Mouse (Mus musculus) CH12.LX (cell line): ENCODE data around the gene Slc5a1. TPM values are rescaled to one million over a fixed set of nuclear protein-coding genes. Genes with fewer than 3 reads are reported as not detected.

Experiments
- DNase-seq: peaks from one replicate; pipeline ENCODE4 v3.0.0-alpha.2; 2013; ENCODE audit errors: extremely low read depth
- H3K27ac ChIP-seq: 2 replicates; pipeline ENCODE4 v1.5.1; 2012; ENCODE audit warnings: low read depth, mild to moderate bottlenecking, control low read depth, moderate library complexity; ENCODE audit not compliant: insufficient read depth
- H3K27me3 ChIP-seq: replicated peaks from 2 replicates; pipeline ENCODE3; 2012; ENCODE audit warnings: inconsistent platforms
- H3K36me3 ChIP-seq, 2 experiments: replicated peaks in 1 of 2; 2 replicates each; pipeline versions ENCODE3 to v1.6.1; 2012; ENCODE audit warnings: inconsistent platforms in 1 of 2, low read length in 1 of 2, mild to moderate bottlenecking in 1 of 2, mixed read lengths in 1 of 2, moderate library complexity in 1 of 2; ENCODE audit not compliant: control insufficient read depth in 1 of 2, insufficient read depth in 1 of 2
- H3K4me1 ChIP-seq, 2 experiments: 2 replicates each; pipeline ENCODE4 v1.6.1; 2012; ENCODE audit warnings: inconsistent platforms in 1 of 2, moderate library complexity in 1 of 2; ENCODE audit not compliant: insufficient read depth in 2 of 2, control insufficient read depth in 1 of 2
- H3K4me2 ChIP-seq: 2 replicates; pipeline ENCODE4 v1.6.1; 2012; ENCODE audit warnings: low read depth, mild to moderate bottlenecking, control low read depth; ENCODE audit not compliant: poor library complexity, insufficient read depth, severe bottlenecking
- H3K4me3 ChIP-seq, 3 experiments: fragments of 150-350 bp in 1 of 3; sonication (generic) in 1 of 3; replicated peaks in 1 of 3; 2 replicates each; pipeline versions ENCODE3 to v1.5.1; 2011 to 2012; ENCODE audit warnings: low read depth in 2 of 3, low read length in 2 of 3, mild to moderate bottlenecking in 2 of 3, moderate library complexity in 2 of 3, control low read depth in 1 of 3, improper control_type of control experiment in 1 of 3, inconsistent platforms in 1 of 3, mixed read lengths in 1 of 3; ENCODE audit not compliant: poor library complexity in 1 of 3
- H3K79me2 ChIP-seq: replicated peaks from 2 replicates; pipeline ENCODE4 v1.6.1; 2012; ENCODE audit warnings: mild to moderate bottlenecking, moderate library complexity; ENCODE audit not compliant: control insufficient read depth, poor library complexity, insufficient read depth, severe bottlenecking; ENCODE audit errors: extremely low read depth
- H3K9ac ChIP-seq: 2 replicates; pipeline ENCODE4 v1.6.1; 2012; ENCODE audit warnings: low read depth, mild to moderate bottlenecking, control low read depth, moderate library complexity; ENCODE audit not compliant: insufficient read depth
- H3K9me3 ChIP-seq: replicated peaks from 2 replicates; pipeline ENCODE3; 2012; ENCODE audit warnings: low read length, inconsistent platforms, mixed read lengths
- BHLHE40 ChIP-seq: IDR thresholded peaks from 2 replicates; pipeline ENCODE4 v1.6.1; 2011; ENCODE audit warnings: mild to moderate bottlenecking, low read depth, low read length, improper control_type of control experiment
- CHD1 ChIP-seq: IDR thresholded peaks from 2 replicates; pipeline ENCODE4 v1.6.1; 2012; ENCODE audit warnings: low read depth, low read length, improper control_type of control experiment, inconsistent platforms
- CHD2 ChIP-seq: IDR thresholded peaks from 2 replicates; pipeline ENCODE4 v1.6.1; 2011; ENCODE audit warnings: low read length, improper control_type of control experiment
- CTCF ChIP-seq, 2 experiments: IDR thresholded peaks in 1 of 2; conservative IDR thresholded peaks in 1 of 2; 2 replicates each; pipeline ENCODE4 v1.5.1; 2011 to 2012; ENCODE audit warnings: low read depth in 2 of 2, low read length in 2 of 2, improper control_type of control experiment in 1 of 2, inconsistent platforms in 1 of 2, mild to moderate bottlenecking in 1 of 2, moderate library complexity in 1 of 2
- E2F4 ChIP-seq: IDR thresholded peaks from 2 replicates; pipeline ENCODE4 v1.6.1; 2011; ENCODE audit warnings: low read depth, low read length, improper control_type of control experiment; ENCODE audit not compliant: insufficient replicate concordance
- ELF1 ChIP-seq: IDR thresholded peaks from 2 replicates; pipeline ENCODE4 v1.6.1; 2014; ENCODE audit warnings: low read depth, mild to moderate bottlenecking, inconsistent platforms, low read length, improper control_type of control experiment
- EP300 ChIP-seq: IDR thresholded peaks from 2 replicates; pipeline ENCODE4 v1.6.1; 2011; ENCODE audit warnings: low read length, improper control_type of control experiment
- ETS1 ChIP-seq: conservative IDR thresholded peaks from 2 replicates; pipeline ENCODE4 v1.6.1; 2012; ENCODE audit warnings: low read depth, mild to moderate bottlenecking, inconsistent platforms, low read length, improper control_type of control experiment, moderate library complexity
- GABPA ChIP-seq: IDR thresholded peaks from 2 replicates; pipeline ENCODE4 v1.6.1; 2012; ENCODE audit warnings: low read depth, low read length, improper control_type of control experiment, inconsistent platforms; ENCODE audit not compliant: insufficient replicate concordance
- HCFC1 ChIP-seq: IDR thresholded peaks from 2 replicates; pipeline ENCODE4 v1.6.1; 2012; ENCODE audit warnings: low read depth, mild to moderate bottlenecking, inconsistent platforms, low read length, improper control_type of control experiment
- IRF4 ChIP-seq: IDR thresholded peaks from 2 replicates; pipeline ENCODE4 v1.6.1; 2014; ENCODE audit warnings: low read depth, mild to moderate bottlenecking, inconsistent platforms, low read length, improper control_type of control experiment
- JUN ChIP-seq: IDR thresholded peaks from 2 replicates; pipeline ENCODE4 v1.6.1; 2011; ENCODE audit warnings: low read depth, mild to moderate bottlenecking, low read length, improper control_type of control experiment, moderate library complexity; ENCODE audit not compliant: insufficient read depth
- JUND ChIP-seq: conservative IDR thresholded peaks from 2 replicates; pipeline ENCODE4 v1.6.1; 2011; ENCODE audit warnings: low read depth, low read length, improper control_type of control experiment
- KAT2A ChIP-seq: IDR thresholded peaks from 2 replicates; pipeline ENCODE4 v1.6.1; 2012; ENCODE audit warnings: low read length, improper control_type of control experiment, inconsistent platforms; ENCODE audit not compliant: insufficient replicate concordance
- MAFK ChIP-seq: IDR thresholded peaks from 2 replicates; pipeline ENCODE4 v1.6.1; 2011; ENCODE audit warnings: low read length, improper control_type of control experiment; ENCODE audit not compliant: insufficient replicate concordance
- MAX ChIP-seq: IDR thresholded peaks from 2 replicates; pipeline ENCODE4 v1.6.1; 2011; ENCODE audit warnings: low read length, improper control_type of control experiment
- MAZ ChIP-seq: IDR thresholded peaks from 2 replicates; pipeline ENCODE4 v1.6.1; 2012; ENCODE audit warnings: low read depth, mild to moderate bottlenecking, inconsistent platforms, low read length, improper control_type of control experiment, moderate library complexity
- MEF2A ChIP-seq: IDR thresholded peaks from 2 replicates; pipeline ENCODE4 v1.6.1; 2014; ENCODE audit warnings: low read depth, mild to moderate bottlenecking, inconsistent platforms, low read length, improper control_type of control experiment, borderline replicate concordance
- MXI1 ChIP-seq: IDR thresholded peaks from 2 replicates; pipeline ENCODE4 v1.6.1; 2011; ENCODE audit warnings: mild to moderate bottlenecking, low read depth, low read length, improper control_type of control experiment
- MYC ChIP-seq: IDR thresholded peaks from 2 replicates; pipeline ENCODE4 v1.6.1; 2011; ENCODE audit warnings: low read depth, mild to moderate bottlenecking, improper control_type of control experiment, low read length
- NELFE ChIP-seq: IDR thresholded peaks from 2 replicates; pipeline ENCODE4 v1.6.1; 2011; ENCODE audit warnings: low read depth, low read length, improper control_type of control experiment
- NRF1 ChIP-seq: IDR thresholded peaks from 2 replicates; pipeline ENCODE4 v1.6.1; 2014; ENCODE audit warnings: low read depth, mild to moderate bottlenecking, inconsistent platforms, low read length, improper control_type of control experiment, moderate library complexity
- PAX5 ChIP-seq: IDR thresholded peaks from 2 replicates; pipeline ENCODE4 v1.6.1; 2012; ENCODE audit warnings: low read length, inconsistent platforms, mixed read lengths
- POLR2A ChIP-seq: IDR thresholded peaks from 2 replicates; pipeline ENCODE4 v1.6.1; 2011; ENCODE audit warnings: low read depth, mild to moderate bottlenecking, improper control_type of control experiment, low read length
- POLR2AphosphoS2 ChIP-seq: IDR thresholded peaks from 2 replicates; pipeline ENCODE4 v1.6.1; 2011; ENCODE audit warnings: low read depth, low read length, improper control_type of control experiment
- RAD21 ChIP-seq: IDR thresholded peaks from 2 replicates; pipeline ENCODE4 v1.6.1; 2011; ENCODE audit warnings: low read depth, mild to moderate bottlenecking, low read length, improper control_type of control experiment, moderate library complexity
- RCOR1 ChIP-seq: conservative IDR thresholded peaks from 2 replicates; pipeline ENCODE4 v1.6.1; 2012; ENCODE audit warnings: low read depth, mild to moderate bottlenecking, inconsistent platforms, low read length, improper control_type of control experiment
- SIN3A ChIP-seq: IDR thresholded peaks from 2 replicates; pipeline ENCODE4 v1.6.1; 2012; ENCODE audit warnings: low read length, improper control_type of control experiment, inconsistent platforms
- SMC3 ChIP-seq: IDR thresholded peaks from 2 replicates; pipeline ENCODE4 v1.6.1; 2011; ENCODE audit warnings: low read depth, low read length, improper control_type of control experiment
- TBP ChIP-seq: conservative IDR thresholded peaks from 2 replicates; pipeline ENCODE4 v1.6.1; 2011; ENCODE audit warnings: low read depth, low read length, improper control_type of control experiment
- TCF12 ChIP-seq: IDR thresholded peaks from 2 replicates; pipeline ENCODE4 v1.6.1; 2014; ENCODE audit warnings: low read depth, mild to moderate bottlenecking, inconsistent platforms, low read length, improper control_type of control experiment
- UBTF ChIP-seq: IDR thresholded peaks from 2 replicates; pipeline ENCODE4 v1.6.1; 2012; ENCODE audit warnings: low read depth, mild to moderate bottlenecking, inconsistent platforms, low read length, improper control_type of control experiment, moderate library complexity
- USF1 ChIP-seq: IDR thresholded peaks from 2 replicates; pipeline ENCODE4 v1.6.1; 2014; ENCODE audit warnings: low read depth, mild to moderate bottlenecking, inconsistent platforms, low read length, improper control_type of control experiment
- USF2 ChIP-seq: conservative IDR thresholded peaks from 2 replicates; pipeline ENCODE4 v1.6.1; 2011; ENCODE audit warnings: low read depth, low read length, improper control_type of control experiment
- ZC3H11A ChIP-seq: IDR thresholded peaks from 2 replicates; pipeline ENCODE4 v1.6.1; 2012; ENCODE audit warnings: low read depth, mild to moderate bottlenecking, inconsistent platforms, low read length, improper control_type of control experiment
- ZKSCAN1 ChIP-seq: IDR thresholded peaks from 2 replicates; pipeline ENCODE4 v1.6.1; 2012; ENCODE audit warnings: low read depth, inconsistent platforms, low read length, improper control_type of control experiment, borderline replicate concordance
- ZMIZ1 ChIP-seq: IDR thresholded peaks from 2 replicates; pipeline ENCODE4 v1.6.1; 2012; ENCODE audit warnings: low read depth, mild to moderate bottlenecking, inconsistent platforms, low read length, improper control_type of control experiment
- ZNF384 ChIP-seq: IDR thresholded peaks from 2 replicates; pipeline ENCODE4 v1.6.1; 2012; ENCODE audit warnings: low read depth, low read length, improper control_type of control experiment, inconsistent platforms
- dilution Hi-C: fragments of 300-500 bp; cut with MboI; formaldehyde crosslinking; loops from 2 replicates; pipeline ENCODE4 v1.14.3; 2020; ENCODE audit warnings: low sequenced_read_pairs; ENCODE audit not compliant: extremely low pct_unique_long_range_greater_than_20kb, extremely low pct_ligation_motif_present
- in situ Hi-C: fragments of 300-500 bp; cut with MboI; formaldehyde crosslinking; loops from 3 replicates; pipeline ENCODE4 v1.14.3; 2019; ENCODE audit warnings: low sequenced_read_pairs, low pct_ligation_motif_present, low pct_unique_long_range_greater_than_20kb, mixed read lengths
- polyA plus RNA-seq: library from polyadenylated mRNA; unstranded; fragments of >175 nt; gene quantifications from 2 replicates; pipeline ENCODE4 v1.2.1, GENCODE M21; 2012; ENCODE audit warnings: low read depth; ENCODE audit not compliant: insufficient read length
- total RNA-seq, 2 experiments: library from RNA; depleted of rRNA; stranded (reverse); fragments of 300-350 nt in 1 of 2; fragments of >200 nt in 1 of 2; gene quantifications; 2 replicates each; pipeline ENCODE4 v1.2.3; 2012 to 2014

Gene Slc5a1
- total and polyA plus RNA-seq, 3 experiments, result 0.30 to 0.38 (median 0.33) TPM

GRCm38 (mm10) chr5:33203691-33204242, 99.7 kb downstream of the Slc5a1 start:
- H3K27ac ChIP-seq, result no peak overlapping the region
- no peak for TF ChIP-seq GABPA
- TF ChIP-seq USF2, result no peak
- peak; percentile 78 for TF ChIP-seq SMC3
- no peak for TF ChIP-seq EP300
- TF ChIP-seq RCOR1, result no peak
- TF ChIP-seq NELFE, result no peak
- TF ChIP-seq CHD1, result no peak
- TF ChIP-seq MEF2A, result no peak
- TF ChIP-seq JUN, result no peak
- no peak for TF ChIP-seq USF1
- no peak for TF ChIP-seq POLR2AphosphoS2
- TF ChIP-seq E2F4, result no peak
- no peak for TF ChIP-seq ETS1
- 0 out of 2 replicates have a peak, but pooled peaks have one; percentile 56 for TF ChIP-seq MYC
- TF ChIP-seq ELF1, result peak; percentile 67; the same call in 1 of the 2 replicates
- TF ChIP-seq TBP, result no peak
- no peak for TF ChIP-seq KAT2A
- no peak for TF ChIP-seq MAZ
- TF ChIP-seq ZMIZ1, result no peak
- TF ChIP-seq UBTF, result no peak
- TF ChIP-seq RAD21, result peak; percentile 90
- peak; percentile 89 for TF ChIP-seq MAX
- no peak for TF ChIP-seq IRF4
- TF ChIP-seq CTCF (conservative IDR thresholded peaks at IDR 0.05 in 1 of 2, IDR thresholded peaks at IDR 0.05 in 1 of 2; ENCODE audit: low read depth in 2 of 2, low read length in 2 of 2), result peak; percentile 93 to 97
- TF ChIP-seq TCF12, result no peak
- no peak for TF ChIP-seq MAFK
- no peak for TF ChIP-seq ZKSCAN1
- peak; percentile 2; the same call in 1 of the 2 replicates for TF ChIP-seq ZC3H11A
- TF ChIP-seq HCFC1, result no peak
- no peak for TF ChIP-seq ZNF384
- TF ChIP-seq MXI1, result no peak; the same call in 1 of the 2 replicates
- no peak for TF ChIP-seq CHD2
- no peak for TF ChIP-seq POLR2A
- no peak for TF ChIP-seq JUND
- TF ChIP-seq SIN3A, result no peak
- no peak for TF ChIP-seq PAX5
- no peak for TF ChIP-seq NRF1
- no peak for TF ChIP-seq BHLHE40
- peak overlapping the region; percentile 27 to 44 (median 34) for H3K4me3 ChIP-seq
- no peaks in the 10 kb centered on the region for H3K36me3 ChIP-seq
- DNase-seq, result peak; percentile 90
- in situ Hi-C loops (no loop called here), dilution Hi-C loops (no loop called here)
- peaks cover 0 to 10% of the 10 kb centered on the region in 2 experiments; a peak in 2 of 4 replicates for H3K4me1 ChIP-seq
- no peaks in the 10 kb centered on the region for H3K9me3 ChIP-seq
- H3K27me3 ChIP-seq, result peaks cover 9% of the 10 kb centered on the region
- peak overlapping the region; percentile 65; the same call in 1 of the 2 replicates for H3K9ac ChIP-seq
- H3K79me2 ChIP-seq, result no peaks in the 10 kb centered on the region
- peak overlapping the region; percentile 82 for H3K4me2 ChIP-seq
